ENCODE assay signal across 11 mouse cellular contexts in the genomic region with DNA sequence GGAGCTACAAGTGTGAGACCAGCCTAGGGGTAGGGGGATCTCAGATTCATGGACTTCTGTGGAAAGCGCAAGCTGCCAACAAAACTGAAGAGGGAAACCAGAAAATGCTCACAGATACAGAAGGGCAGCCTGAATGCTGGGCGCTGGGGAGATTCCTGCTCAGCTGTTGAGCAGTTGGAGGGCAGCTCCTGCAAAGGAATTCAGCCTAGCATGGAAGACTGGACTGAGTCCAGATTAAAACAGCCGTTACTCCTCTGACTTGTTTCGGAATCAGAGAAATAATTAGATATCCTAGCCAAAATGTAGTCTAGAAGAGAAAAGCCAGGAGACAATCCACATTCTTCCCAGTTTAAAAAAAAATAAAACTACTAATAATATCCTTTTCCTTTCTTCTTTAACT.
DNase-seq lines count a peak whose midpoint lies in the region; ATAC-seq and TF ChIP-seq lines count a peak whose summit lies in the region.
"Had no signal": no experiment of that assay in that cellular context is flagged by ENCODE, and none has a peak within 500 bp of the region (broad histone marks: within the 10 kb centered on the region; RNA-seq: fewer than 3 reads in every experiment).

No protein-coding gene starts in this region.

- 64% methylated on average over 4 of the region's 4 CpGs for WGBS in heart, embryonic 12.5 days
- WGBS in lung, embryonic 14.5 days: 58% methylated on average over 4 of the region's 4 CpGs
- 55% methylated on average over 4 of the region's 4 CpGs for whole genome bisulfite sequencing in lung, adult 2 months

- no peak for TF ChIP-seq CTCF in lung, embryonic 14.5 days (IDR thresholded peaks at IDR 0.05; ENCODE audit: low read depth)
- TF ChIP-seq CTCF in lung, adult 2 months (IDR thresholded peaks at IDR 0.05; ENCODE audit: insufficient read depth, low read length): no peak

- no peaks in the 10 kb centered on the region for H3K27me3 ChIP-seq in heart, embryonic 12.5 days (replicated peaks)
- no peaks in the 10 kb centered on the region for H3K27me3 ChIP-seq in lung, embryonic 14.5 days (ENCODE audit: insufficient read depth, low read length)
- H3K27me3 ChIP-seq: limb, embryonic 15.5 days had no signal

- H3K27ac ChIP-seq in heart, embryonic 12.5 days (ENCODE audit: poor library complexity, severe bottlenecking): no peak overlapping the region
- no peak overlapping the region for H3K27ac ChIP-seq in lung, embryonic 14.5 days (ENCODE audit: low read depth)
- H3K27ac ChIP-seq: hindbrain, postnatal 0 days; limb, embryonic 15.5 days had no signal

- H3K9me3 ChIP-seq in heart, embryonic 12.5 days (replicated peaks): no peaks in the 10 kb centered on the region
- no peaks in the 10 kb centered on the region for H3K9me3 ChIP-seq in lung, embryonic 14.5 days (ENCODE audit: low read depth, low read length)
- H3K9me3 ChIP-seq: limb, embryonic 15.5 days had no signal

- no peak for TF ChIP-seq POLR2A in lung, adult 2 months (IDR thresholded peaks at IDR 0.05; ENCODE audit: borderline replicate concordance, extremely low read depth, low read depth, low read length)

- peak; percentile 82 for DNase-seq in heart, adult 11 months
- DNase-seq in lung, embryonic 14.5 days: peak; percentile 76
- DNase-seq in lung, adult 2 months: no peak
- peak; percentile 38 to 40 for DNase-seq in heart, postnatal 10 days
- DNase-seq in lung, postnatal 14 days: peak; percentile 9
- DNase-seq in adrenal gland, postnatal 14 days: no peak
- DNase-seq in thymus, postnatal 4 days: no peak
- DNase-seq: cerebellum, adult 8-10 months had no signal

- H3K4me3 ChIP-seq in heart, embryonic 12.5 days: no peak overlapping the region
- H3K4me3 ChIP-seq in lung, embryonic 14.5 days (ENCODE audit: low read depth, low read length): no peak overlapping the region
- H3K4me3 ChIP-seq in lung, adult 2 months (replicated peaks; ENCODE audit: extremely low read depth, low read depth, low read length): no peak overlapping the region
- H3K4me3 ChIP-seq: limb, embryonic 15.5 days had no signal

- H3K4me1 ChIP-seq in heart, embryonic 12.5 days (replicated peaks): no peaks in the 10 kb centered on the region
- no peaks in the 10 kb centered on the region for H3K4me1 ChIP-seq in lung, embryonic 14.5 days (ENCODE audit: insufficient read depth)
- no peaks in the 10 kb centered on the region for H3K4me1 ChIP-seq in lung, adult 2 months (ENCODE audit: control insufficient read depth, insufficient read depth, low read length)
- H3K4me1 ChIP-seq: limb, embryonic 15.5 days had no signal

- H3K4me2 ChIP-seq in heart, embryonic 12.5 days: no peak overlapping the region
- no peak overlapping the region for H3K4me2 ChIP-seq in lung, embryonic 14.5 days
- H3K4me2 ChIP-seq: limb, embryonic 15.5 days had no signal

- no peak for ATAC-seq in heart, embryonic 12.5 days (ENCODE audit: insufficient number of reproducible peaks, low FRiP score)
- no peak; the same call in 1 of the 2 replicates for ATAC-seq in lung, embryonic 14.5 days (ENCODE audit: insufficient read depth)
- ATAC-seq: hindbrain, postnatal 0 days had no signal

- intact Hi-C loops in heart, postnatal 10 days (cut with DNase I): no loop called here

- H3K9ac ChIP-seq in heart, embryonic 12.5 days: no peak overlapping the region
- H3K9ac ChIP-seq in lung, embryonic 14.5 days: no peak overlapping the region
- H3K9ac ChIP-seq: limb, embryonic 15.5 days had no signal

- H3K36me3 ChIP-seq in heart, embryonic 12.5 days: no peaks in the 10 kb centered on the region
- H3K36me3 ChIP-seq in lung, embryonic 14.5 days (ENCODE audit: insufficient read depth): no peaks in the 10 kb centered on the region
- H3K36me3 ChIP-seq: limb, embryonic 15.5 days had no signal

Comparison
In these comparisons a context has a peak if more than half of its experiments do, and no peak if none do; other contexts are left out.
1. DNase-seq: peak in heart, adult 11 months (single experiment), lung, embryonic 14.5 days (single experiment), heart, postnatal 10 days (2 of 2) and lung, postnatal 14 days (single experiment); none in lung, adult 2 months (single experiment), adrenal gland, postnatal 14 days (single experiment) and thymus, postnatal 4 days (single experiment).